Mouse (Mus musculus) c-Kit-negative CD71-positive TER-119-positive erythroid progenitor cells, embryonic 14.5 days (primary cell): Measurements from ENCODE around the gene Ankra2.
A peak's percentile ranks its signal among the peaks of the same experiment; 100 is the strongest.

Source experiments
- DNase-seq: peaks from one replicate; pipeline ENCODE4 v3.0.0-alpha.2; 2013; ENCODE audit warnings: low read depth, low spot score

Gene Ankra2

GRCm38 (mm10) chr13:98262636-98263457, at the start of gene Ankra2, which contains the start of gene Utp15:
TSS of gene Ankra2 (plus strand) at chr13:98263074.
TSS of gene Utp15 (minus strand) at chr13:98263041.
- peak; percentile 98 for DNase-seq

DNA sequence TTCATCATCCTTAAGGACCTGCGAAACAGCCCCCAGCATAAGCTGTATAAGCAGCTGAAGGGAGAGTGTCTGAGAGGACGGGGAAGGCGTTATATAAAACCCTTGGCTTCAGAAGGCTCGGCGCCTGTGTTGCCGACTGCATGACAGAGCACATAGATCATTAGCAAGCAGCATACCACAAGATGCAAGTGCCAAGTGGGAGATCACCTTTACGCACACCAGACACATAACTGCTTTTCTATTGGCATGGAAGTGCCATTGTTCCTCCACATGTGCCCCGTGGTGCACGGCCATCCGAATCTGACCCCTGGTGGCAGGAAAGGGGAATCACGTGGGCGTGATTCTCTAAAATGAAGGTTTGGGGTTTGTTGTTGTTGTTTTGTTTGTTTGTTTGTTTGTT, 40.0 kb upstream of the Ankra2 start:
- DNase-seq: no peak

DNA sequence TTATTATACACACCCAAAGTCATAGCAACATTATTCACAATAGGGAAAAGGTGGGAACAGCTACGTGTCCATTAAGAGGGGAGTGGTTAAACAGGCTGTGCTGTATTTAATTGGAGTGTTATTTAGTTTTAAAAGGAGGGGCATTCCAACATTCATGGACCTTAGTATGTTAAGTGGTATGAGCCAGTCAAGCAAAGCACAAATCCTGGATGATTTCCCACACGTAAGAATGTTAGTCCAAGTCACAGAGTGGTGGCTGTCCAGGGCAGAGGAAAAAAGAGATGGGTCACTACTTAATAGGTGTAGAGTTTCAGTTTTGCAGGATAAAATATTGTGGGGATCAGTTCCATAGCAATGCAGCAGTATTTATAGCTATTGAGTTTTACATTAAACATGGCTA, 36.6 kb upstream of the Ankra2 start:
- DNase-seq: no peak

DNA sequence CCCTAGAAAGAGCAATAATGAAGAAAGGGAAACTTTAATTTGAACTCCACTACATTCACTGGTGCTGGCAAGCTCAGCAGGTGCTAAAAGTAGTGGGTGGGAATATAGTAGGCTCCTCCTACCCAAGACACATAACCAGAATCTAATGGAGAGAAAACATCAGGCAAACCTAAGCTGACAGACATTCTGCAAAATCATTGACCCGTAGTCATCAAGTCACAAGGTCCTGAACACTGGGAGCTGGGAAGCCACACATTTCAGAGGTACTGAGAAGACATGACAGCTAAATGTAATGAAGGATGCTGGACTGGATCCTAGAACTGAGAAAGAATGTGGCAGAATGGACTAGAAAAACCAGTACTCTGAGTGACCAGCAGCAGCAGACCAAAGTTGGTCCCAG, 32.4 kb upstream of the Ankra2 start:
- DNase-seq: no peak

GRCm38 (mm10) chr13:98235451-98235850, 27.4 kb upstream of the Ankra2 start:
- DNase-seq: no peak

- DNase-seq: no peak
These were observed 22.8 kb upstream of the Ankra2 start for GRCm38 (mm10) chr13:98239978-98240641.

DNA sequence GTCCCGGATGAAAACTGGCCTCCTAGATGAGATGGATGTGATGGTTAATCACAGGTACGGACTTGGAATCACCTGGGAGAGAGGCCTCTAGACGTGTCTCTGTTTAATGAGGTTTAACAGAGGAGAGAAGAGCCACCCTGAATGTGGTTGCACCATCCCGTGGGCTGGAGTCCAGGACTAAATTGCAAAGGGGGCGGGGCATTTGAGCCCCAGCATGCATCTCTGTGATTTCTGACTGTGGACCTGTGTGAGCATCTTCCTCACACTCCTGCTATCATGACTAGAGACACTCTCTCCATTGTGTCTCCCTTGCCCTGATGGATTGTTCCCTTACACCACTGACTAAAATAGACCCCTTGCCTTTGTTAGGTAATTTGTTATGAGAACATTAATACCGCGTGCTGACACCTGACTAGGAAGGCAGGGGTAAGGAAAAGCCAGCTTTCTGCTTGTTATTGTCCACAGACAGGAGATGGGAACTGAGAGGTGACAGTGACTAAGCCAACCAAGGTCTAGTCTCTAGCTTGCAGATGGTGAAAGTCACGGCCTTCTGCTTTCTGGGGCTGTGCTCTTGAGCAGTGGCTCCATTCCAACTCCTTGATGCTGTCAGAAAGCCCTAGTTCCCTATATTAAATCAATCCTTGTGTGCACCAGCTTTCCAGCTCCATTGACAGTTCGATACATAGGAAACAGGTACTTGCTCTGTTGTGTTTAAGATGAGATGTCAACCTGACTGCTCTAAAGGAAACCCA, 21.2 kb upstream of the Ankra2 start:
- no peak for DNase-seq

GRCm38 (mm10) chr13:98244571-98245350, 18.1 kb upstream of the Ankra2 start:
- no peak for DNase-seq

DNA sequence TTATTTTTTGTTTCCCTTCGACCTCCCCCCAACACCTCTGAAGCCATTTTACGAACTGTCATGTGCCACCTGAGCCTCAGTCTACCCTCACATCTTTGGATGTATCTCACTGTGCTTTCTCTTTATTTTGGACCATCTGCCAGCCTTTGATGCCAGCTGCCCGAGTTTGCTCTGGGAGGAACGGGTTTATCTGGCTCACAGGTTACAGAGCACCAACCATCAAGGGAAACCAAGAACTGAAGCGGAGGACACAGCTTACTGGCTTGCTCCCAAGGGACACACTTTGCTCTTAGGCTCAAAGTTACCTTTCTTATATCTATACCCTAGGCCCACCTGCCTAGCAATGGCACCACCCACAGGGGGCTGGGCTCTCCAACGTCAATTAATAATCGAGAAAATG, 17.5 kb upstream of the Ankra2 start:
- DNase-seq: no peak

DNA sequence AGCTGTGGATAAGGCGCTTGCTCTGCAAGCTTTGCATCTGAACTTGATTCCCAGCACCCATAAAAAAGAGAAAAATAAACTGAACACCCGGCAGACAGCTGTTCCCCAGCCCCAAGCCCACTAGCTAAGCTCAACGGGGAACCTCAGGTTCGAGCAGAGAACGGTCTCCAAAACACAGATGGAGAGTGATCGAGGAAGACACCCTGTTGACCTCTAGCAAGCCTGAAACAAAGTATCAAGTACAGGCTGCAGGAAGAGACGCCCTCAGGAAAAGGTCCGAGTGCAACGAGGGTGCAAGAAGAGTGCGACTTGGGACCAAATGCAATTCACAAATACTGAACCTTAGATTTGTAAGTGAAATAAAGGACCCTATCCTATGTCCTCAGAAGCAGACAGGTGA, 13.3 kb upstream of the Ankra2 start:
- DNase-seq: no peak

- no peak for DNase-seq
These were observed 8.0 kb upstream of the Ankra2 start for GRCm38 (mm10) chr13:98254921-98255320.

DNA sequence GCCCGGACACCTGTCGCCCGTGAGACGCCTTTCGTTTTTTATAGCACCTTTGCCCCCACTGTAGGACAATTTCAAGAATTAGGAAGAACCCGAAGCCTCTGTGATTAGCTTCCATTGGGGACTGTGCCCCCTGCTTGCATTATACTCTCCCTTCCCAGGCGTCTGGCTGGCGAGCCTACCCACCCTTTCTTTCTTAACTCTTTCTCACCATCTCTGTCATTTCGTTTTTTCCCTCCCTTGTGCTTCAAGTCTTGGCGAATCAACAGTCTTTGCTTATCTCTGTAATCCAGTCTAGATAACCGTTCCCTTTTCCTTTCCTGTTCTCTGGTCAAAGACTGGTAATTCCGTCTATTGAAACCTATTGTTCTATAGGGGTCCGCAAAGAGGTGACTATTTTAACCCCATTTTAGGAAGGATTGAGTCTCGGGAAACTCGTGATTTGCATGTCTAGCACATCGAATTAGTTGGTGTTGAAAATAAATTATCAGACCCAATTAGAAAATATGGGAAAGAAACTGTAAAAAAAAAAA, 649 bp downstream of the Ankra2 start:
- DNase-seq: no peak

DNA sequence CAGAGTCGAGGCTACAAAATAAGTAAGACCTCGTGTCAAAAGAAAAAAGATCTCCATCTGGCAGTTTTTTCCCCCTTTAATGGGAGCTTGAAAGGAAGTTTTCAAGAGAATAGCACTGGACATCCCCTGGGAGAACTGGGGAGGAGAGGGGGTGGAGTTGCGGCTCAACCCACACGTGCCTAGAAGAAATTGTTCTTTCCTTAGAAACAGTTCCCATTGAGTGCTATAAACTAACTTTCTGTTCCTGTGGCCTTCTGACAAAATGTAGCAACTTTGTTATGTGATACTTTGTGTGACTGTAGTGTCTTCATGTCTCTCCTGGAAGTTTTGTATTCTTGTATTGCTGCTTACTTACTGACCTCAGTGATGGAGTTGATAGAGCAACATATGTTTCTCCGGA, 1.2 kb downstream of the Ankra2 start:
- no peak for DNase-seq

DNA sequence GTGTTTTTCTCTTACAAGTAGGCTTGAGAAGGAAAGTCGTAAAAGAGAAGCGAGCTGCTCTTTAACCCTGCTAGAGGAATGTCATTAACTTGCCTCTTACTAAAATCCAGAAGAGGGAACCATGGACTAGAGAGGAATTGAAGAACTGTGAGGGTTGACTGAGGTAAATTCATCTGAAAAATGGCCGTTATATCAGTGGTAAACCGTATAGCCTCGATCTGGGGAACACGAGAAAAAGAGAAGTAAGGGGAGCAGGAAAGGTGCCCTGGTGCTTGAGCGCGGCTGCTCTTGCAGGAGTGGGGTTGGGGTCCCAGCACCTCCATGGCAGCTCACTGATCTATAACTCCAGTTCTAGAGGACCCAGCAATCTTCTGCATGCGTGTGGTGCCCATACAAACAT, 11.1 kb downstream of the Ankra2 start:
- no peak for DNase-seq

GRCm38 (mm10) chr13:98275646-98276045, 12.8 kb downstream of the Ankra2 start:
- DNase-seq: no peak

GRCm38 (mm10) chr13:98276253-98276652, 13.4 kb downstream of the Ankra2 start:
- DNase-seq: no peak

- no peak for DNase-seq
These were observed 14.6 kb downstream of the Ankra2 start for GRCm38 (mm10) chr13:98277501-98277900.

DNA sequence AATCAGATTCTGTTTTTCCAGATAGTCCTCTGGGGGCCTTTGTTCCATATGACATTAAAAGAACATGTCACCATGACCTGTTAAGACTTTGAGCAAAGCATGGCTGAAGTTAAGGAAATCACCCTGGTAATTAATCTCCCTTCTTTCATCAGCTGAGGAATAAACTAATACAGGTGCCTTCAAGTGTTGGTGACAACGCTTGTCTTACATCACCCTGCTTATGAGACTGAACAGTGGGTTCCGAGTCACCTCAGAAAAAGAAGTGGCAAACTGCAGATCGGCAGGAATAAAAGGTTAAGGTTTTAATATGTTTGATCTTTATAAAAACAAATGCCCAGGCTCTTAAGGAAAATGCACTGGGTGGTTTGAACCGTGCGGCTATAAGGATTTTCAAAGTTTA, 16.8 kb downstream of the Ankra2 start, which contains the start of gene Gm21976:
TSS of gene Gm21976 (plus strand) at position 202 of the 400 bp plus-strand sequence.
- DNase-seq: no peak

DNA sequence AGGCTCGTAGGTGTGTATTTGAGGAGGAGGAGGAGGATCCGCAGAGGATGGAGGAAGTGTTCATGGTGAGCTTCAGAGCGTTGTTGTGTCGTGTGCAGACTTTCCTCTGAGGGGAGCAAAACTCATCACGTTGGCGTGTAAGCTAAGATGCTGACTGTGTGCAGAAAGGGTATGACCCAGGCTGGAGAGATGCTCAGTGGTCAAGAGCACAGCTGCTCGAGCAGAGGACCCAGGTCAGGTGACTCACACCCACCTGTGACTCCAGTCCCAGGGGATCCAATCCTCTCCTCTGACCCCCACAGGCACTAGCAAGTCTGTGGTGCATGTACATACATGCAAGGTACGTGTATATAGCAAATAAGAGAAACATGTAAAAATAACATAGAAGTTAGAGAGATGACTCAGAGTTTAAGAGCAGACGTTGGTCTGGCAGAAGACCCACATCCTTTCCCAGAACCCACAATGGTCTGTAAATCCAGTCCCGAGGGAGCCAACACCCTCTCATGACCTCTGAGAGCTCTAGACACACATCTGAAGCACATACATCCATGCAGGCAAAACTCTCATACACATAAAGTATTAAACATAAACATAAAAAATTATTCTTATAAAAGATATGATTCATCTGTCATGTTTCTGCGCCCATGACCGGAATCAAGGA, 18.2 kb downstream of the Ankra2 start:
- no peak for DNase-seq

- no peak for DNase-seq
These were observed 27.8 kb downstream of the Ankra2 start for GRCm38 (mm10) chr13:98290719-98291118.

DNA sequence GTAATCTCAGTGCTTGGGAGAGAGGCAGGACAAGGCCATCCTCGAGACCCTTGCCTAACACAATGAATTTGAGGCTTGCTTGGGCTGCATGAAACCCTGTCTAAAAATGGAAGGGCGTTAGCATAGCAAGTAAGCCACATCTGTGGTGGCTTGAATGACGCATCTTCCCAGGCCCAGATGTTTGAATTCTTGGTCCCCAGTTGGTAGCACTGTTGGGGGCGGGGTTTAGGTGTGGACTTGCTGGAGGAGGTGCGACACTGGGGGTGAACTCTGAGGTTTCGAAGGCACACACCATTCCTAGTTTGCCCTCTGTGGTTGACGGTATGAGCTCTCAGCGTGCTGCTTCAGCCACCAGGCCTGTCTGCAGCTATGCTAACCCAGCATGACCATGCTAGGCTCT, 28.8 kb downstream of the Ankra2 start:
- DNase-seq: no peak
